Mouse (Mus musculus): ENCODE results near the gene Pnpla3. TPM values are rescaled to one million over a fixed set of nuclear protein-coding genes. Genes with fewer than 3 reads are reported as not detected.

The Pnpla3 gene
- polyA plus RNA-seq, 1 experiment from 2014 or later: 6.5 TPM

Small RNA genes within 50 kb of the gene (microRNA-seq; reads per million reads assigned to microRNA genes)
- gene Mir6392: not detected

Other genes starting within 250 kb of the Pnpla3 start
- 0.36 and 1.2 TPM in 2 replicates for gene Efcab6, start 102.5 kb upstream of the Pnpla3 start, polyA plus RNA-seq (2015; fragmentation: Nextera tagmentation; extraction: Ambion mirVana)
- 87.0 and 97.2 TPM in 2 replicates for gene Sult4a1, start 62.1 kb upstream of the Pnpla3 start, polyA plus RNA-seq (2015; fragmentation: Nextera tagmentation; extraction: Ambion mirVana)
- gene Pnpla5, start 44.7 kb upstream of the Pnpla3 start, polyA plus RNA-seq (2015; fragmentation: Nextera tagmentation; extraction: Ambion mirVana): not detected in 2 replicates
- gene Samm50, start 24.4 kb downstream of the Pnpla3 start, polyA plus RNA-seq (2015; fragmentation: Nextera tagmentation; extraction: Ambion mirVana): 79.4 and 83.5 TPM in 2 replicates
- gene Parvb, start 64.2 kb downstream of the Pnpla3 start, polyA plus RNA-seq (2015; fragmentation: Nextera tagmentation; extraction: Ambion mirVana): 8.5 and 9.0 TPM in 2 replicates
- gene Parvg, start 156.2 kb downstream of the Pnpla3 start, polyA plus RNA-seq (2015; fragmentation: Nextera tagmentation; extraction: Ambion mirVana): 0.95 and 0.98 TPM in 2 replicates